Mouse (Mus musculus) CH12.LX (cell line): ENCODE measurements at regions not wholly inside any gene's neighbourhood (a gene's known extent, or its start where the extent isn't known, plus 50 kb on each side); places are given as distances from the start of the nearest gene placed in this dataset.

Source experiments
- CTCF ChIP-seq, 2 experiments: IDR thresholded peaks in 1 of 2; conservative IDR thresholded peaks in 1 of 2; 2 replicates each; pipeline ENCODE4 v1.5.1; 2011 to 2012; ENCODE audit warnings: low read depth in 2 of 2, low read length in 2 of 2, improper control_type of control experiment in 1 of 2, inconsistent platforms in 1 of 2, mild to moderate bottlenecking in 1 of 2, moderate library complexity in 1 of 2
- JUND ChIP-seq: conservative IDR thresholded peaks from 2 replicates; pipeline ENCODE4 v1.6.1; 2011; ENCODE audit warnings: low read depth, low read length, improper control_type of control experiment
- MAX ChIP-seq: IDR thresholded peaks from 2 replicates; pipeline ENCODE4 v1.6.1; 2011; ENCODE audit warnings: low read length, improper control_type of control experiment
- NELFE ChIP-seq: IDR thresholded peaks from 2 replicates; pipeline ENCODE4 v1.6.1; 2011; ENCODE audit warnings: low read depth, low read length, improper control_type of control experiment

- TF ChIP-seq NELFE (no peak), MAX (no peak), JUND (no peak), CTCF (conservative IDR thresholded peaks at IDR 0.05 in 1 of 2, IDR thresholded peaks at IDR 0.05 in 1 of 2; ENCODE audit: low read depth in 2 of 2, low read length in 2 of 2) (no peak)
Observed at GRCm38 (mm10) chr2:147560426-147561155, 198.9 kb downstream of the Pax1 start.
